Mouse (Mus musculus): ENCODE measurements around the gene Gm17689. TPM values are rescaled to one million over a fixed set of nuclear protein-coding genes. Genes with fewer than 3 reads are reported as not detected.

The Gm17689 gene
- polyA plus RNA-seq (2012; rRNA removed) = not detected in 2 replicates

DNA sequence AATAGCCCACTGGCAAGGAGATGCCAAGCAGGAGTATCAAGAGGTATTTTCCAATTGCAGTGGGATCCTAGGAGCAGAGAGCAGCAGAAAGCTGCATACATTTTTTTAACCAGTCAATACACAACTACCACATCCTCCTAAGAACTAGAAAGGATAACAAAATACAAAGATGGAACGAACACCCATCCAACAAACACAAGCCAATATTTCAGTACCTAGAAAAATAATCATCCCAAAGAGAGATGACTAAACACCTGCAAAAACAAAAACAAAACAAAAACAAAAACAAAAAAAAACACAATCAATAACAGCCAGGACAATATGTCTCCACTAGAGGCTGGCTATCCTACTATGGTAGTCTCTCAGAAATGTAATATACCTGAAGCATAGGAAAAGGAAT lies at the start of gene Gm17689:
Gene Gm17689, minus strand, starts transcription at position 101 of the 400 bp plus-strand sequence.
- no peak for DNase-seq (ENCODE audit: low spot score)

DNA sequence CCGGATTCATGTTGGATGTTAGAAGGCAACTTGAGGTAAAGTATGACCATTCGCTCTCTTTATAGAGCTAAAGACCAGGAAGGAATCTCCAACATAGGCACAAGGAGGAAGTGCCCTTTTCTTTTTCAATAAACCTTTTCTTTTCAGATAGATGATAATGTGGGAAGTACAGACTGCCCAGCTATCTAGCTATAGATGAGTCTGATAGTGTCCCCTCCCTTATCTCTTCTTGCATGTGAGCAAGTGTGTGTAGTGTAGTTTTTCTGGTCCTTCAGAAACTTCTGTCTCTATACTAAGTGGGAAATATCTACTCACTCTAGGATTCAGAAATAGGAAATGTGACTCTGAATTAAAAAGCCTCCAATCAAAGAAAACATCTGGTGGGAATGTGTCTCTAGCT lies 40.6 kb downstream of the Gm17689 start, which contains the start of gene Gm5615:
Gene Gm5615, minus strand, starts transcription at position 101 of the 400 bp plus-strand sequence.
- DNase-seq (ENCODE audit: low spot score) = no peak

Other genes with a start within 250 kb of the Gm17689 start
- not detected in 2 replicates for gene Gm7257, start 150.8 kb downstream of the Gm17689 start, polyA plus RNA-seq (2012; rRNA removed)
- gene Gm9513, start 107.0 kb downstream of the Gm17689 start, polyA plus RNA-seq (2012; rRNA removed) = not detected in 2 replicates
- gene Gm5615, start 40.7 kb downstream of the Gm17689 start, polyA plus RNA-seq (2012; rRNA removed) = not detected in 2 replicates
- gene A630095E13Rik, start 60.7 kb upstream of the Gm17689 start, polyA plus RNA-seq (2012; rRNA removed) = 0.06 and 0.07 TPM in 2 replicates
- gene Acrv1, start 110.6 kb upstream of the Gm17689 start, polyA plus RNA-seq (2012; rRNA removed) = 0.04 TPM in 1 of 2 replicates, not detected in the other
- gene Chek1, start 144.4 kb upstream of the Gm17689 start, polyA plus RNA-seq (2012; rRNA removed) = 1.4 and 2.1 TPM in 2 replicates
- 161 and 169 TPM in 2 replicates for gene Stt3a, start 185.0 kb upstream of the Gm17689 start, polyA plus RNA-seq (2012; rRNA removed)
- 115 and 123 TPM in 2 replicates for gene Ei24, start 214.8 kb upstream of the Gm17689 start, polyA plus RNA-seq (2012; rRNA removed)
- 12.7 and 15.1 TPM in 2 replicates for gene Fez1, start 239.2 kb upstream of the Gm17689 start, polyA plus RNA-seq (2012; rRNA removed)